Mouse (Mus musculus): ENCODE data around the gene Clec9a.

- no peak for TF ChIP-seq CTCF (IDR thresholded peaks at IDR 0.05; ENCODE audit: low read depth, low read length)
- no peak for TF ChIP-seq POLR2A (IDR thresholded peaks at IDR 0.05; ENCODE audit: borderline replicate concordance, low read depth, low read length)
These were observed 62.7 kb downstream of the Clec9a start for GRCm38 (mm10) chr6:129471386-129471785.

Measured in bone marrow macrophage, adult 2 months (primary cell).